Mouse (Mus musculus) intestine, embryonic 14.5 days (tissue): ENCODE results near the gene Chrne. TPM values are rescaled to one million over a fixed set of nuclear protein-coding genes. Genes with fewer than 3 reads are reported as not detected.

Source experiments
- ATAC-seq: fragments of 200-750 bp; cut with Nextera tagmentation; replicated peaks from 2 replicates; pipeline ENCODE4 v1.8.0; 2017; ENCODE audit warnings: low read depth, moderate number of reproducible peaks, moderate TSS enrichment, moderate library complexity; ENCODE audit not compliant: low FRiP score, low TSS enrichment
- DNase-seq: peaks from one replicate; pipeline ENCODE4 v3.0.0-alpha.2; 2018; ENCODE audit warnings: low spot score
- H3K27ac ChIP-seq: fragments of 300-500 bp; sonication (generic); 2 replicates; pipeline ENCODE4 v1.5.1; 2014; ENCODE audit warnings: low read depth, mild to moderate bottlenecking, control low read depth
- H3K27me3 ChIP-seq: fragments of 300-500 bp; sonication (generic); replicated peaks from 2 replicates; pipeline ENCODE4 v1.6.1; 2014; ENCODE audit warnings: low read length, control low read depth; ENCODE audit not compliant: control insufficient read depth, insufficient read depth
- H3K36me3 ChIP-seq: fragments of 300-500 bp; sonication (generic); 2 replicates; pipeline ENCODE4 v1.6.1; 2014; ENCODE audit warnings: low read length, control low read depth; ENCODE audit not compliant: control insufficient read depth, insufficient read depth
- H3K4me1 ChIP-seq: fragments of 300-500 bp; sonication (generic); replicated peaks from 2 replicates; pipeline ENCODE4 v1.6.1; 2014; ENCODE audit warnings: low read length, control low read depth, mixed read lengths; ENCODE audit not compliant: control insufficient read depth, insufficient read depth
- H3K4me2 ChIP-seq: fragments of 300-500 bp; sonication (generic); 2 replicates; pipeline ENCODE4 v1.6.1; 2014; ENCODE audit warnings: low read length
- H3K4me3 ChIP-seq: fragments of 300-500 bp; sonication (generic); 2 replicates; pipeline ENCODE4 v1.5.1; 2014; ENCODE audit warnings: low read depth, low read length, control low read depth, mixed read lengths
- H3K9ac ChIP-seq: fragments of 300-500 bp; sonication (generic); 2 replicates; pipeline ENCODE4 v1.6.1; 2014; ENCODE audit warnings: mild to moderate bottlenecking, low read length
- H3K9me3 ChIP-seq: fragments of 300-500 bp; sonication (generic); 2 replicates; pipeline ENCODE4 v1.6.1; 2016; ENCODE audit warnings: low read length, control low read depth; ENCODE audit not compliant: control insufficient read depth
- WGBS: fragments of 180-500 bp; shearing (Covaris S2); extraction: QIAGEN DNeasy Blood & Tissue Kit; methylation state at CpG from one replicate; pipeline ENCODE4 v1.1.7; 2014; 5-methylcytosine and 5-hydroxymethylcytosine counted together
- polyA plus RNA-seq: library from polyadenylated mRNA; unstranded; fragments of >200 nt; fragmentation: Nextera tagmentation; extraction: Ambion mirVana; gene quantifications from 2 replicates; pipeline ENCODE4 v1.2.1, GENCODE M21; 2014

The Chrne gene
- polyA plus RNA-seq, 1 experiment from 2014 or later, result 0.30 TPM

- no peak; the same call in 1 of the 2 replicates for ATAC-seq
- no peak overlapping the region for H3K9ac ChIP-seq
- H3K36me3 ChIP-seq, result no peaks in the 10 kb centered on the region
Measured at GRCm38 (mm10) chr11:70623053-70623742, 4.2 kb upstream of the Chrne start.

GRCm38 (mm10) chr11:70621972-70622814, 3.2 kb upstream of the Chrne start:
- Histone ChIP-seq H3K9me3 (no peaks in the 10 kb centered on the region), H3K27ac (0 out of 2 replicates have a peak overlapping the region, but pooled peaks have one; percentile 0), H3K9ac (no peak overlapping the region), H3K36me3 (no peaks in the 10 kb centered on the region), H3K4me1 (no peaks in the 10 kb centered on the region), H3K27me3 (no peaks in the 10 kb centered on the region), H3K4me2 (no peak overlapping the region), H3K4me3 (no peak overlapping the region)
- ATAC-seq (no peak; the same call in 1 of the 2 replicates), DNase-seq (no peak)
- WGBS, result 36% methylated on average over 7 of the region's 7 CpGs

More at GRCm38 (mm10) chr11:70623053-70623742, 4.2 kb upstream of the Chrne start:
- Histone ChIP-seq H3K4me2 (no peak overlapping the region), H3K4me1 (no peaks in the 10 kb centered on the region), H3K27ac (no peak overlapping the region), H3K27me3 (no peaks in the 10 kb centered on the region), H3K4me3 (no peak overlapping the region), H3K9me3 (no peaks in the 10 kb centered on the region)
- WGBS, result 67% methylated on average over 10 of the region's 10 CpGs
- no peak for DNase-seq

- DNase-seq, result no peak
- peaks cover 26% of the 10 kb centered on the region for H3K36me3 ChIP-seq
- peak within 1 kb of the TSS; percentile 37 for H3K4me3 ChIP-seq
- WGBS, result 14% methylated on average over 21 of the region's 21 CpGs
- H3K27ac ChIP-seq, result peak within 1 kb of the TSS; percentile 65
- peaks cover 15% of the 10 kb centered on the region; the same call in 1 of the 2 replicates for H3K4me1 ChIP-seq
- no peaks in the 10 kb centered on the region for H3K9me3 ChIP-seq
- H3K9ac ChIP-seq, result peak within 1 kb of the TSS; percentile 48
- H3K4me2 ChIP-seq, result peak within 1 kb of the TSS; percentile 95
- no peaks in the 10 kb centered on the region for H3K27me3 ChIP-seq
- peak; percentile 43 for ATAC-seq
Measured at GRCm38 (mm10) chr11:70615516-70616093, 3.4 kb downstream of the Chrne start, which contains the start of gene 4930544D05Rik. Gene 4930544D05Rik (plus strand): TSS chr11:70615848.

- Histone ChIP-seq H3K4me3 (peak overlapping the region; percentile 37), H3K9ac (peak overlapping the region; percentile 48), H3K36me3 (peaks cover 31% of the 10 kb centered on the region), H3K9me3 (no peaks in the 10 kb centered on the region), H3K27ac (peak overlapping the region; percentile 65), H3K4me1 (peaks cover 15% of the 10 kb centered on the region; the same call in 1 of the 2 replicates), H3K27me3 (no peaks in the 10 kb centered on the region), H3K4me2 (peak overlapping the region; percentile 95)
- WGBS, result 2% methylated on average over 17 of the region's 17 CpGs
- DNase-seq (peak; percentile 84), ATAC-seq (peak; percentile 85)
Measured at GRCm38 (mm10) chr11:70615074-70615473, 3.9 kb downstream of the Chrne start.

GRCm38 (mm10) chr11:70612505-70612904, 6.5 kb downstream of the Chrne start:
- ATAC-seq (no peak), DNase-seq (no peak)
- Histone ChIP-seq H3K9ac (no peak overlapping the region), H3K4me1 (peaks cover 15% of the 10 kb centered on the region; the same call in 1 of the 2 replicates), H3K4me3 (no peak overlapping the region), H3K27ac (no peak overlapping the region), H3K27me3 (no peaks in the 10 kb centered on the region), H3K4me2 (no peak overlapping the region), H3K9me3 (no peaks in the 10 kb centered on the region), H3K36me3 (peaks cover 56% of the 10 kb centered on the region)
- 77% methylated on average over 7 of the region's 7 CpGs for WGBS

GRCm38 (mm10) chr11:70610752-70611151, 8.3 kb downstream of the Chrne start:
- Histone ChIP-seq H3K27ac (no peak overlapping the region), H3K9ac (no peak overlapping the region), H3K4me2 (no peak overlapping the region), H3K4me3 (no peak overlapping the region), H3K36me3 (peaks cover 74% of the 10 kb centered on the region), H3K4me1 (peaks cover 14% of the 10 kb centered on the region; the same call in 1 of the 2 replicates), H3K27me3 (no peaks in the 10 kb centered on the region), H3K9me3 (no peaks in the 10 kb centered on the region)
- no peak for ATAC-seq
- WGBS, result 81% methylated on average over 4 of the region's 4 CpGs
- no peak for DNase-seq

GRCm38 (mm10) chr11:70608381-70609066, 10.5 kb downstream of the Chrne start:
- Histone ChIP-seq H3K9ac (no peak overlapping the region), H3K27me3 (no peaks in the 10 kb centered on the region), H3K4me2 (no peak overlapping the region), H3K36me3 (peaks cover 95% of the 10 kb centered on the region), H3K9me3 (no peaks in the 10 kb centered on the region), H3K27ac (no peak overlapping the region), H3K4me1 (no peaks in the 10 kb centered on the region), H3K4me3 (no peak overlapping the region)
- ATAC-seq (no peak), DNase-seq (no peak)
- WGBS, result 89% methylated on average over 26 of the region's 26 CpGs

- Histone ChIP-seq H3K27me3 (no peaks in the 10 kb centered on the region), H3K4me1 (no peaks in the 10 kb centered on the region), H3K9ac (no peak overlapping the region), H3K36me3 (peaks cover 95% of the 10 kb centered on the region), H3K27ac (no peak overlapping the region), H3K4me2 (no peak overlapping the region), H3K9me3 (no peaks in the 10 kb centered on the region), H3K4me3 (no peak overlapping the region)
- 90% methylated on average over 9 of the region's 9 CpGs for WGBS
- no peak for ATAC-seq
- DNase-seq, result no peak
Measured at GRCm38 (mm10) chr11:70607611-70608010, 11.4 kb downstream of the Chrne start.
